Mouse (Mus musculus): ENCODE measurements around the gene Vill. TPM values are rescaled to one million over a fixed set of nuclear protein-coding genes. Genes with fewer than 3 reads are reported as not detected.

Vill gene
- 1.1 TPM for polyA plus RNA-seq (2014; fragmentation: Illumina TruSeq; extraction: RNeasy Lipid Tissue Mini Kit (QIAGEN cat#74804); ENCODE audit: low read depth, low replicate concordance)

DNA sequence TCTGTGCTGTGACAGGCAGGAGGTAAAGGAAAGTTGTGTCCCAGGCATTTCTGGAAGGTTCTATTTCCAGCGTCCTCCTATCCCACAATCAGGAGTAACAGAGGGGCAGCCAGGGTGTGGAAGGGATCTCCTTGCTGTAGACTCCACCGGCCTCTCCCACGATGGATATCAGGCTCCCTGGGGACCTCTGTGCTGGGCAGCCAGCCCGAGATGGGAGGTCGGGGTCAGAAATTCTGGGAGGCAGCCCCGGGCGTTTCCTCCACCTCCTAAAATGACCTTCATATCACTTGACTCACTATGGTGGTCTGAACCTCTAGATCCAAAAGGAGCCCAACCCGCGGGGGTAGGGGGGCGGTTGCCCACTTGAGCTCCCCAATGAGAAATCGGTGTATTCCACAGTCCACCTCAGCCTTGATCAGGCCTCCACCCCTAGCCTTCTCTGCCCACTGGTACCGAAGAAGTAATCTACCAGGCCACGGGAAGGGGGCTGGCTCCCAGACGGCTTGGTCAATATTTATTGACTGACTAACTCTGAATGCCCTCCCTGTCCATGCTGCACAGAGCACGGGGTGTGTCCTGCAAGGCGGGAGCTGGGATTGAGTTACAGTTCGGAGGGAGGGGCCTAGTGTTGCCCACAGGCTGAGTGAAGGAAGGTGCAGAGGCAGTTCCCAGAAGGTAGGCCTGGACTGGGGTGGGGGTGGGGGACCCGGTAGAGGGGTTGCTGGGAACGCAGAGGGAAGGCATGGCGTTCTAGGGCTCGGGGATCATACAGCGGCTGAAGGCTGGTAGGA, at the start of gene Vill:
Vill (plus strand) TSS at position 625 of the 791 bp plus-strand sequence.

DNA sequence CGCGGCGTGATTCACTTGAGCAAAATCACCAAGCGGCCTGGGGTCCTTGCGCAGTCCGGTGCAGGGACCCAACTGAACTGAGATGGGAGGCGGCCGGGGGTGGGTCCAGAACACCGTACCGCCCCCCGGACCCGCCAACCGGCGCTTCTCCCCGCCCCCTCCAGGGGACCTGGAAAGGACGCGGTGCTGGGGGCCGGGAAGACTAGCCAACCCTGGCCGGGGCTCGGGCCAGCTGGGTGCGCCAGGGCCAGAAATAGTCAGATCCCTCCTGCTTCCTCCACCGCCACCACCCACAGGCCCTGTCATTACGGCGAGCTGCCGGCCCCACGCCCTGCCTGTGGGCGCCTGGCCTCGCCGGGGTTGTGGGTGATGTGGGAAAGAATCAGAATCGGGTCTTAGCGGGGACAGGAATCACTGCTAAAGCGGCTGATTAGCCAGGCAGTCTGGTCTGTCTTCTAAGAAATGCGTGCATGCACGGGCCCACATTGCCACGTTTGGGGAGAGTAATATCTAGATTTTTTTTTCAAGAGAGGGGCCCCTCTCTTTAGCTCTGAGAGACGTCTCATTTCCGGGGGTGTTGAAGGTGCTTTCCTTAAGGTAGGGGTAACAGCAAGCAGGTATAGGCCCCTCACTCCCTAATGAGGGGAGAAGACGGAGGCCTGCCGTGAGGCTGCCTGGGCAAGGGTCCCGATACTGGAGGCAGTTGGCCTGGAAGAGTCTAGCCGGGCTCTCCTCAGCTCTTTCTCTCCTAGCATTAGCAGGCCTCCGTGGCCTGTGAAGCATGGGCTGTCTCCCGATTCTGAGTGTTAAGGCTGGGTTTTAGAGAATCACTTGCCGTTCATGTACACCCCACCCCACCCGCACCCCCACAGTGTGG, 41.1 kb downstream of the Vill start, which contains the start of gene Plcd1:
Plcd1 (minus strand) TSS at position 84 of the 877 bp plus-strand sequence.

DNA sequence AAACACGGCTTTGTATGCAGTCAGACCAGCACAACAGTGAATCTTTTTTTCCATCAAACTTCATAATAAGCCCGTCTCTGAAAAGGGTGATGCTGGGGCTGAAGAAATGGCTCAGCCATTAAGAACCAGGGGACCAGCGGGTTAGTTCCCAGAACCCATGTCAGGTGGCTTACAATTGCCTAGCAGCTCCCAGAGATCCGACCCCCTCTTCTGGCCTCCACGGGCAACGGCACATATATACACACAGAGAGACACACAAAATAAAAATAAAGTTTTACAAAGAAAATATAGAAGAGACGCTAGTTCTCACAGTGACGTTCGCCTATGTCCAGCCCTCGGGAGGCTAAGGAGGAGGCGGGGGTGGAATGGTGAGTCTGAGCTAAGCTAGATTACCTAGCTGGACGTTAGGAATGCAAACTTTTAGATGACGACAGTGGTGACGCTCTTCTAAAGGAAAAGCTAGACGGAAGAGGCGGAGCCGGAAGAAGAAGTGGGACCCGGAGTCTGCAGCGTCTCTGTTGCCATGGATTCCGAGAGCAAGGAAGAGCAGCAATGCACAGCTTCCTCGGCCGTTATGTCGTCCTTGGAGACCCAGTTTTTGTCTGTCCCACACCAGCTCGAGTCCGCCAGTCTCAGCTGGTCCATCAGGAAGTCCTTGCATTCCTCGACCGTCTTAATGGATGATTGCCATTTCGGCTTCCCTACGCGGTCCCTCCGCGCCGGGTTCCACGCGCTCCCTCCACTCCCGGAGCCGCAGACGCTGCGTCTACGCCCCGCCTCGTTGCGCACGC, 49.6 kb downstream of the Vill start, which contains the start of gene Dlec1:
Dlec1 (plus strand) TSS at position 487 of the 791 bp plus-strand sequence.

Other genes starting within 250 kb of the Vill start
- 5.3 TPM for gene Ctdspl, start 126.3 kb upstream of the Vill start, polyA plus RNA-seq (2014; fragmentation: Illumina TruSeq; extraction: RNeasy Lipid Tissue Mini Kit (QIAGEN cat#74804); ENCODE audit: low read depth, low replicate concordance)
- gene Plcd1, start 40.7 kb downstream of the Vill start, polyA plus RNA-seq (2014; fragmentation: Illumina TruSeq; extraction: RNeasy Lipid Tissue Mini Kit (QIAGEN cat#74804); ENCODE audit: low read depth, low replicate concordance) = 25.7 TPM
- gene Dlec1, start 49.7 kb downstream of the Vill start, polyA plus RNA-seq (2014; fragmentation: Illumina TruSeq; extraction: RNeasy Lipid Tissue Mini Kit (QIAGEN cat#74804); ENCODE audit: low read depth, low replicate concordance) = 0.13 TPM
- gene Acaa1b, start 104.3 kb downstream of the Vill start, polyA plus RNA-seq (2014; fragmentation: Illumina TruSeq; extraction: RNeasy Lipid Tissue Mini Kit (QIAGEN cat#74804); ENCODE audit: low read depth, low replicate concordance) = 1.3 TPM
- not detected for gene Gm47289, start 106.4 kb downstream of the Vill start, polyA plus RNA-seq (2014; fragmentation: Illumina TruSeq; extraction: RNeasy Lipid Tissue Mini Kit (QIAGEN cat#74804); ENCODE audit: low read depth, low replicate concordance)
- gene Slc22a13, start 156.3 kb downstream of the Vill start, polyA plus RNA-seq (2014; fragmentation: Illumina TruSeq; extraction: RNeasy Lipid Tissue Mini Kit (QIAGEN cat#74804); ENCODE audit: low read depth, low replicate concordance) = not detected

Data from heart, adult 10 weeks (tissue).